8 mouse cellular contexts compared by ENCODE assay signal in the genomic region with DNA sequence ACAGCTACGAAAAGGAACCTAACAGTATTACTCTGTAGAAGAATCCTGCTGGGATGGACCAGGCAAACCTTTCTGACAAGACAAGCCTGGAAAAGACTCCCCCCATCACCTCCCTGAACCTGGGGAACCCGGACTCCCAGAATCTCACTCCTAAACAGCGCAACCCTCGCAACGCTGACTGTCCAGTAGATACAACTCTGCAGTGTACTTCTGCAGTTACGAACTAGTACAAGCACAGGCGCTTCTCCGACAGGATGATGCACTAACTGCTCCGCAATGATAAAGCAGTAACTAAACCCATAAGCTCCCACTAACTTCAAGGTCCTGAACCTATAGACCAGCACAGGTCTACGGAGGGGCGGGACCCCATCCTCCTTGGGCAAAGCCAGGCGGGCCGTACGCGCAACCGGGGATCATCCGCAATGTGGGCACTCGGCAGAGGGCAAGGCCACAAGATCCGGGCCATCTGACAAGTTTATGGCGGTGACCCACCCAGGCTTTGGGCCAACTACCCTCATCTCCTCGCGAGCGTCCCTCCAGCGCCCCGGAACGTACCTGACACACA.
DNase-seq lines count a peak whose midpoint lies in the region; ATAC-seq and TF ChIP-seq lines count a peak whose summit lies in the region.

No protein-coding gene starts in this region.

- no peak overlapping the region for H3K27ac ChIP-seq in testis, adult 2 months (ENCODE audit: control insufficient read depth, insufficient read depth, low read depth, low read length)
- H3K27ac ChIP-seq in liver, embryonic 11.5 days (ENCODE audit: low read depth, low read length) = no peak overlapping the region

- no peaks in the 10 kb centered on the region for H3K27me3 ChIP-seq in testis, adult 2 months (ENCODE audit: control insufficient read depth, insufficient read depth, low read length)
- peaks cover 31% of the 10 kb centered on the region for H3K27me3 ChIP-seq in liver, embryonic 11.5 days (replicated peaks; ENCODE audit: control insufficient read depth, insufficient read depth, low read length)

- no peak for DNase-seq in frontal cortex, postnatal 25 days (ENCODE audit: low spot score in 2 of 2)
- DNase-seq in testis, postnatal 10 days (ENCODE audit: low spot score) = no peak
- peak; percentile 36 for DNase-seq in liver, embryonic 11.5 days (ENCODE audit: low spot score)
- DNase-seq in Muller cell, postnatal 12 days (ENCODE audit: inconsistent ontology term) = no peak
- DNase-seq in adrenal gland, adult 18-20 months (ENCODE audit: low spot score in 2 of 2) = no peak
- no peak for DNase-seq in urinary bladder, adult 2 months (ENCODE audit: low spot score)

- no peaks in the 10 kb centered on the region for H3K9me3 ChIP-seq in liver, embryonic 11.5 days (ENCODE audit: control insufficient read depth, low read length)

- TF ChIP-seq CTCF in testis, adult 2 months (IDR thresholded peaks at IDR 0.05; ENCODE audit: control insufficient read depth, insufficient read depth, insufficient replicate concordance, low read depth, low read length) = no peak

- 3% methylated on average over 26 of the region's 26 CpGs for WGBS in liver, embryonic 11.5 days

- H3K9ac ChIP-seq in liver, embryonic 11.5 days (ENCODE audit: low read depth, low read length) = no peak overlapping the region

- peak; percentile 58 for ATAC-seq in frontal cortex, adult (ENCODE audit: low TSS enrichment)
- ATAC-seq in liver, embryonic 11.5 days (replicated peaks; ENCODE audit: low FRiP score) = 0 out of 2 replicates have a peak, but pooled peaks have one; percentile 4

- peaks cover 15% of the 10 kb centered on the region for H3K4me1 ChIP-seq in testis, adult 2 months (ENCODE audit: control insufficient read depth, insufficient read depth, low read length)
- no peaks in the 10 kb centered on the region for H3K4me1 ChIP-seq in liver, embryonic 11.5 days (replicated peaks; ENCODE audit: control insufficient read depth, insufficient read depth, low read length)

- H3K36me3 ChIP-seq in testis, adult 2 months (ENCODE audit: control insufficient read depth, insufficient read depth, low read length) = no peaks in the 10 kb centered on the region
- H3K36me3 ChIP-seq in liver, embryonic 11.5 days (ENCODE audit: control insufficient read depth, insufficient read depth, low read length) = no peaks in the 10 kb centered on the region

- H3K4me2 ChIP-seq in liver, embryonic 11.5 days = peak overlapping the region; percentile 70

- H3K4me3 ChIP-seq in testis, adult 2 months (ENCODE audit: control insufficient read depth, low read depth, low read length) = peak overlapping the region; percentile 79
- peak overlapping the region; percentile 47 for H3K4me3 ChIP-seq in liver, embryonic 11.5 days (ENCODE audit: low read depth, low read length)

- TF ChIP-seq POLR2A in testis, adult 2 months (IDR thresholded peaks at IDR 0.05; ENCODE audit: control insufficient read depth, low read depth, low read length) = no peak
